Mouse (Mus musculus) myocyte (in vitro differentiated cells): ENCODE measurements around the gene Pik3r5.

ENCODE experiments used
- MYOD1 ChIP-seq, 3 experiments: IDR thresholded peaks; one replicate each; pipeline ENCODE4 v1.6.1; 2011; ENCODE audit warnings: control low read depth in 2 of 3, low read depth in 2 of 3, mild to moderate bottlenecking in 2 of 3, moderate library complexity in 1 of 3; ENCODE audit not compliant: insufficient read length in 2 of 3, control insufficient read depth in 1 of 3
- POLR2A ChIP-seq: IDR thresholded peaks from one replicate; pipeline ENCODE4 v1.6.1; 2011; ENCODE audit warnings: low read depth, mild to moderate bottlenecking, control low read depth, moderate library complexity; ENCODE audit not compliant: insufficient read length
- POLR2AphosphoS2 ChIP-seq: IDR thresholded peaks from one replicate; pipeline ENCODE4 v1.6.1; 2011; ENCODE audit warnings: low read depth, control low read depth; ENCODE audit not compliant: insufficient read length
- TCF12 ChIP-seq: IDR thresholded peaks from one replicate; pipeline ENCODE4 v1.6.1; 2011; ENCODE audit warnings: mild to moderate bottlenecking, control low read depth; ENCODE audit not compliant: poor library complexity, insufficient read depth, severe bottlenecking

DNA sequence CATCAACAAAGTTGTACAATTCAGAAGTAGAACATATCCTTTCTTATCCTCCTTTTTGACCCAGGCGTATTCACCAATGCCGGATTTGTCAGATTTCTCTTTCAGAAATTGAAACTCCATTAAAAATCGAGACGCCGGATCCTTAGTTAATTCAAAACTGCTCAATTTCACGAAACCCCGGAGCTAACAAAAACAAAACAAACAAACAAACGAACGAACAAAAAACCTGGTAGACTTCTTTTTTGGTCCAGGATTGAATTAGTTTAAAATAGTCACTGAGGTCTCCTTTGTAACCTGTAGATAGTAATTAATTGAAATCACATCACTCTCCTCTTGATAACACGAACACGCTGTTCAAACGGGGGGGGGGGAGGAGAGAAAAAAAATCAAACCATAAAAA lies 47.8 kb upstream of the Pik3r5 start:
- TF ChIP-seq TCF12 (no peak), POLR2A (no peak), POLR2AphosphoS2 (no peak), MYOD1 (IDR thresholded peaks at IDR 0.05; ENCODE audit: control insufficient read depth in 1 of 3, insufficient read length in 2 of 3, low read depth in 2 of 3) (no peak)
